39 mouse cellular contexts compared by ENCODE assay signal in the genomic region with DNA sequence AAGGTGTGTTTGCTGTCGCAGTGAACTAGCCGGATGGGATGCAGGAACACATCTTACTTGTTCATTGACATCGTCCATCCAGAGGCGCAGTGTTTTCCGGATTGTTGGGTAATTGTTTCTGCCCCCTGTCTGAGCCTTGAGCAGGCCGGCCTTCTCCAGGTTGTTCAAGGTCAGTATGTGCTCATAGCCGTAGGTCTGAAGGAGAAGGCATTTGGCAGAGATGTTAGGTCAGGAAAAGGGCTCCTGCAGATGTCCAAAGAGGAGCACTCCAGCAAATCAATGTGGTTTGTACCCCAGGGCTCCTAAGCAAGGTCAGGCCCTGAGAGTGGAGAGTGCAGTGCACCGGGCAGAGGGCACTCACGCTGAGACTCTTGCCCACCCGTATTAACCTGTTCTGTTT. TPM values are rescaled to one million over a fixed set of nuclear protein-coding genes. Genes with fewer than 3 reads are reported as not detected.
DNase-seq lines count a peak whose midpoint lies in the region; ATAC-seq lines count a peak whose summit lies in the region.
"Had no signal": no experiment of that assay in that cellular context is flagged by ENCODE, and none has a peak within 500 bp of the region (broad histone marks: within the 10 kb centered on the region; RNA-seq: fewer than 3 reads in every experiment).

No protein-coding gene starts in this region.

- H3K36me3 ChIP-seq in hindbrain, embryonic 12.5 days = peaks cover 78% of the 10 kb centered on the region

- H3K9ac ChIP-seq in hindbrain, embryonic 12.5 days = no peak overlapping the region
- H3K9ac ChIP-seq: embryonic facial prominence, embryonic 13.5 days; forebrain, embryonic 15.5 days; heart, embryonic 13.5 days; kidney, embryonic 15.5 days; limb, embryonic 12.5 days; liver, embryonic 15.5 days; lung, embryonic 14.5 days; stomach, embryonic 15.5 days had no signal

- H3K4me2 ChIP-seq in hindbrain, embryonic 12.5 days (replicated peaks) = no peak overlapping the region
- H3K4me2 ChIP-seq: embryonic facial prominence, embryonic 13.5 days; forebrain, embryonic 15.5 days; heart, embryonic 13.5 days; kidney, embryonic 15.5 days; limb, embryonic 12.5 days; liver, embryonic 15.5 days; lung, embryonic 14.5 days; stomach, embryonic 15.5 days had no signal

- H3K9me3 ChIP-seq in hindbrain, embryonic 12.5 days (replicated peaks) = no peaks in the 10 kb centered on the region
- H3K9me3 ChIP-seq: embryonic facial prominence, embryonic 13.5 days; forebrain, embryonic 10.5 days; forebrain, embryonic 15.5 days; heart, embryonic 13.5 days; kidney, embryonic 15.5 days; limb, embryonic 12.5 days; liver, embryonic 15.5 days; stomach, embryonic 15.5 days had no signal

- H3K4me3 ChIP-seq in hindbrain, embryonic 12.5 days = no peak overlapping the region
- H3K4me3 ChIP-seq: embryonic facial prominence, embryonic 13.5 days; forebrain, embryonic 10.5 days; forebrain, embryonic 15.5 days; heart, embryonic 13.5 days; kidney, embryonic 15.5 days; layer of hippocampus, adult 2 months; limb, embryonic 12.5 days; liver, embryonic 15.5 days; stomach, embryonic 15.5 days had no signal

- H3K27ac ChIP-seq in hindbrain, embryonic 12.5 days = no peak overlapping the region
- H3K27ac ChIP-seq: embryonic facial prominence, embryonic 13.5 days; forebrain, embryonic 10.5 days; forebrain, embryonic 15.5 days; heart, embryonic 13.5 days; kidney, embryonic 15.5 days; layer of hippocampus, adult 2 months; limb, embryonic 12.5 days; liver, embryonic 15.5 days; stomach, embryonic 15.5 days had no signal

- no peaks in the 10 kb centered on the region for H3K4me1 ChIP-seq in hindbrain, embryonic 12.5 days
- H3K4me1 ChIP-seq: embryonic facial prominence, embryonic 13.5 days; forebrain, embryonic 10.5 days; forebrain, embryonic 15.5 days; kidney, embryonic 15.5 days; limb, embryonic 12.5 days; liver, embryonic 15.5 days; stomach, embryonic 15.5 days had no signal

- 94% methylated on average over 10 of the region's 10 CpGs for WGBS in hindbrain, embryonic 12.5 days

- peak; percentile 0 for DNase-seq in cerebellum, adult 8-10 months
- no peak for DNase-seq in cerebellum, postnatal 10 days
- DNase-seq in layer of hippocampus, adult 11-12 months (ENCODE audit: low spot score) = peak; percentile 1
- no peak for DNase-seq in layer of hippocampus, postnatal 14 days (ENCODE audit: low spot score in 2 of 2)
- DNase-seq in right cerebral cortex, postnatal 25 days = peak; percentile 1
- no peak for DNase-seq in right cerebral cortex, postnatal 14 days
- DNase-seq in testis, postnatal 14 days (ENCODE audit: low spot score) = peak; percentile 7
- DNase-seq: B cell, adult 2 months; cerebellum, adult 11 months; cerebellum, adult 9-11 months; heart, postnatal 10 days; kidney, adult 18-20 months; lung, embryonic 14.5 days; lung, postnatal 14 days; midbrain, embryonic 14.5 days; thymus, adult 18-20 months; thymus, postnatal 4 days had no signal

- no peak for ATAC-seq in hindbrain, embryonic 12.5 days (ENCODE audit: low FRiP score)
- ATAC-seq: forebrain, embryonic 15.5 days; hindbrain, embryonic 16.5 days had no signal

- no peaks in the 10 kb centered on the region for H3K27me3 ChIP-seq in hindbrain, embryonic 12.5 days
- H3K27me3 ChIP-seq: embryonic facial prominence, embryonic 13.5 days; forebrain, embryonic 15.5 days; heart, embryonic 13.5 days; kidney, embryonic 15.5 days; limb, embryonic 12.5 days; liver, embryonic 15.5 days; stomach, embryonic 15.5 days had no signal

RNA-seq across cellular contexts. Expression of a gene that starts 8.5 kb away (rescaled TPM):
- total RNA-seq in layer of hippocampus, postnatal 14 days (2021) = 1 to 10 TPM; 7.1 to 7.3 TPM
- polyA plus RNA-seq in hindbrain, embryonic 12.5 days (2016; fragmentation: Nextera tagmentation; extraction: Ambion mirVana) = 1.6 and 2.4 TPM in 2 replicates
- total RNA-seq: common myeloid progenitor, adult 5-6 weeks; gastrocnemius, adult 8-10 months; granulocyte monocyte progenitor cell, adult 5-6 weeks; heart, postnatal 10 days; hematopoietic stem cell, adult 5-6 weeks; liver, adult 2 months; monocyte, adult 5-6 weeks had no signal
- polyA plus RNA-seq: forebrain, embryonic 10.5 days had no signal

RNA-seq across cellular contexts. Expression of a gene that starts 9.8 kb away (rescaled TPM):
- 10 to 100 TPM; 46.6 to 47.6 TPM for total RNA-seq in layer of hippocampus, postnatal 14 days (2021)
- 112 and 124 TPM in 2 replicates for polyA plus RNA-seq in hindbrain, embryonic 12.5 days (2016; fragmentation: Nextera tagmentation; extraction: Ambion mirVana)

RNA-seq across cellular contexts. Expression of a gene that starts 23.5 kb away (rescaled TPM):
- 1 to 10 TPM; 1.5 TPM for total RNA-seq in layer of hippocampus, postnatal 14 days (2021)
- 1.4 and 1.5 TPM in 2 replicates for polyA plus RNA-seq in hindbrain, embryonic 12.5 days (2016; fragmentation: Nextera tagmentation; extraction: Ambion mirVana)
- total RNA-seq: gastrocnemius, adult 8-10 months; granulocyte monocyte progenitor cell, adult 5-6 weeks; heart, postnatal 10 days; hematopoietic stem cell, adult 5-6 weeks; liver, adult 2 months; monocyte, adult 5-6 weeks had no signal
- polyA plus RNA-seq: liver, adult 2 months; liver, embryonic 15.5 days; small intestine, adult 2 months had no signal

RNA-seq across cellular contexts. Expression of a gene that starts 39.0 kb away (rescaled TPM):
- 10 to 100 TPM; 72.9 to 76.5 TPM for total RNA-seq in layer of hippocampus, postnatal 14 days (2021)
- 41.4 and 43.7 TPM in 2 replicates for polyA plus RNA-seq in hindbrain, embryonic 12.5 days (2016; fragmentation: Nextera tagmentation; extraction: Ambion mirVana)

RNA-seq across cellular contexts. Expression of a gene that starts 44.5 kb away (rescaled TPM):
- total RNA-seq in layer of hippocampus, postnatal 14 days (2021) = not detected
- polyA plus RNA-seq in hindbrain, embryonic 12.5 days (2016; fragmentation: Nextera tagmentation; extraction: Ambion mirVana) = not detected in 2 replicates
- total RNA-seq: common myeloid progenitor, adult 5-6 weeks; gastrocnemius, adult 8-10 months; granulocyte monocyte progenitor cell, adult 5-6 weeks; heart, postnatal 10 days; hematopoietic stem cell, adult 5-6 weeks; layer of hippocampus, adult 2 months; left cerebral cortex, postnatal 14 days; liver, adult 2 months; monocyte, adult 5-6 weeks had no signal
- polyA plus RNA-seq: embryonic facial prominence, embryonic 13.5 days; forebrain, embryonic 10.5 days; forebrain, embryonic 15.5 days; frontal cortex, adult 2 months; heart, embryonic 13.5 days; hindbrain, embryonic 16.5 days; intestine, embryonic 14.5 days; kidney, embryonic 15.5 days; limb, embryonic 12.5 days; liver, adult 2 months; lung, embryonic 14.5 days; midbrain, embryonic 14.5 days; neural tube, embryonic 14.5 days; small intestine, adult 2 months; stomach, embryonic 15.5 days had no signal

Comparison
In these comparisons a context has a peak if more than half of its experiments do, and no peak if none do; other contexts are left out.
1. DNase-seq: peak in cerebellum, adult 8-10 months (single experiment), layer of hippocampus, adult 11-12 months (single experiment), right cerebral cortex, postnatal 25 days (single experiment) and testis, postnatal 14 days (single experiment); none in cerebellum, postnatal 10 days (0 of 2), layer of hippocampus, postnatal 14 days (0 of 2) and right cerebral cortex, postnatal 14 days (single experiment).